Mouse (Mus musculus): ENCODE data around the gene Rab35.

Gene Rab35

GRCm38 (mm10) chr5:115650885-115651284 lies 19.2 kb downstream of the Rab35 start:
- no peak for DNase-seq

DNA sequence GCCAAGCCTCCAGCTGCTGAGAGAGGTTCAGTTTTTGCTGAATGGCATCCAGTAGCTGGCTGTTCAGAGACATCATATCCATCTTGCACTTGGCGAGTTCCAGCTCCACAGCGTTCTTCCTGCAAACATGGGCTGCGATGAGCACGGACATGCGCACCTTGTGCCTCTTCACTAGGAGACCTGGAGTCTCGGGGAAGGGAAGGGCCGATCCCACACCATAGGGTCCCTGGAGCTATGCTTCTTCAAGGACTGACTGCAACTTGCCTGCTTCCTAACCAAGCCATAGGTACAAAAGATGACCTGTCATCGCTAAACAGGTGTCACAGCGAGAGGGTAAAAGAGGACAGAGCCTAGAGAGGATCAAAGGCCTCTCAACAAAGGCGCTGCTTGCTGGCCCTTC lies 20.1 kb downstream of the Rab35 start:
- DNase-seq = no peak

DNA sequence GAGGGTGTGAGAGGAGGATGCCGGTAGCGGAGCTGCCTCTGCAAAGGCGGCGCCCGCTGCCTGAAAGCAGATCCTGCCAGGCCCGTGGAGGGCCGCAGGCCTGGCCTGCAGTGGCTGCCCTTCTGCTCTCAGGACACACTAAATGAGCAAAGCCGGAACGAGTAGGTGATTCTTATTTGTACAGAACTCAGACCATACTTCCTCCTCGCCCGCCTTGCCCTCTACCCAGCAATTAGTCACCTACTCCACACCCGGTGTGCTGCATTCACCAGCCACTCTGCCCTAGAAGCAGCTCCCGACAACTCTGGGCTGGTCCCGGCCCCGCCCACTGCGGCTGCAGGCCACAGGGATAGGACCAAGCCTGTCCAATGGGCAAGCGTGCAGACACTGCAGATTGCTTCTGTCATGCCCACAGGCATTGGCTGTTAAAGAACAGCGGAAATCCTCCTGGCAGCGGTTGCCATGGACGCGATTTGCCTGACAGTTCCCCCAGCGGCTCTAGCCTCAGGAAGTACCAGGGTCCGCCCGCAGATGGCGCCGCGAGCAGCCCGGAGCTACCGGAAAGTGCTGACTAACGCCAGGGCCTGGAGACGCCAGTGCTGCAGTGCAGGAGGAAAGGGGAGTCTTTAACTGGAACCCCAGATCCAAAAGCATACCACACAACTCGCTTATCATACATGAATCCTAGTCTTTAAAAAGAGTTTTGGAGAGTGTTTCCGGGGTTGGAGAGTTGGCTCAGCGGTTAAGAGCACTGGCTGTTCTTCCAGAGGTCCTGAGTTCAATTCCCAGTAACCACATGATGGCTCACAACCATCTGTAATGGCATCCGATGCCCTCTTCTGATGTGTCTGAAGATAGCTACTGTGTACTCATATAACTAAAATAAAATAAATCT lies 21.2 kb downstream of the Rab35 start:
- DNase-seq = peak; percentile 100

GRCm38 (mm10) chr5:115653776-115654175 lies 22.1 kb downstream of the Rab35 start:
- DNase-seq = no peak

DNA sequence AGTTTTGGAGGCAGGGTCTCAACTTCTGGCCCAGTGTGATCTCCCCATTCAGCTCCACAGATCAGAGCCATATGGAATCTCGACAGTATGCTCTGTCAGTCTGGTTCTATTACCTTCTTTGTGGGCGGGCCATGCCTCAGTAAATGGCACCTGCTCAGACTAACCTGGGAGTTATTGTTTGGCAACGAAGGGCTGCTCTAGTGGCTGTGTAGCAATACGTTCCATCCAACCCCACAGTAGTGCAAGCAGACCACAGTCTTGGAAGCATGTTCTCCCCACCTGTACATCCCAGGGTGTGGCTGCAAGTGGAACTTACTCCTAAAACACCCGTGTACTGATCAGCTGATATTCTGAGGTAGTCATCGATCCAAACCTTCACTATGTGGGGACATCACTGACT lies 25.0 kb downstream of the Rab35 start:
- no peak for DNase-seq

DNA sequence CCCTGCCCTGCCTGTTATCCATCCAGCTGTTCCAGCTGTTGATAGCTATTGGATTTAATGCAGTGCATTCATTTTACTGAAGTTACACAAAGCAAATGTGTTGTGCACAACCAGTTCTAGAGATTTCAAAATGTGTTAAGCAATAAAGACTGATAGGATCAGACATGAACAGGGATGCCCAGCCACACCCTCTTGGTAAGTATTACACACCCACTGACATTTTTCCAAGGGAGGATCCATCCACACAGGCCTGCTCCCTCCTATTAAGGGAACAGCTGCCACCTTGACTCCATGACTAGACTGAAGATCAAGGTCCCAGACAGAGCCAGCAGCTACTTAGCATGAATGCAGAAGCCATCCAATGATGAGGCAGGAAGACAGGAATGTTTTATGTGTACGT lies 25.5 kb downstream of the Rab35 start:
- no peak for DNase-seq

DNA sequence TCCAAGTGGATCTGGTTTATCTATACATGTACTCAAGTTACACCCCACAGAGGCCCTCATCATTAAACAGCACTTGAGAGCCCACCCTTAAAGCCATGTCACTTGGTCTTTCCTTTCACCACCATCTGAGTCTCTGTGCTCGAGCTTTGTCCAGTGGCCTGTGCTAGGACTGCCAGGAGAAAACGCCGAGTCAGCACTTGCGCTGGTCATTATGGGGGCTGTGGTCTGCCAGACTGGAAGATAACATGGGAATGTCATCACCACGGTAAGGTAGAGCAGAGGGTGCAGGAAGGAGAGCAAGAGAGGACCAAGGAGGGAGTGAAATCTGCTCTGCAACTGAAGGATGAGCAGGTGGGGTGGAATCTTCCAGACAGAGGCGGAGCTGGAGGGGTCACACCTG lies 26.6 kb downstream of the Rab35 start:
- DNase-seq = no peak

GRCm38 (mm10) chr5:115662658-115663057 lies 30.9 kb downstream of the Rab35 start:
- DNase-seq = no peak

DNA sequence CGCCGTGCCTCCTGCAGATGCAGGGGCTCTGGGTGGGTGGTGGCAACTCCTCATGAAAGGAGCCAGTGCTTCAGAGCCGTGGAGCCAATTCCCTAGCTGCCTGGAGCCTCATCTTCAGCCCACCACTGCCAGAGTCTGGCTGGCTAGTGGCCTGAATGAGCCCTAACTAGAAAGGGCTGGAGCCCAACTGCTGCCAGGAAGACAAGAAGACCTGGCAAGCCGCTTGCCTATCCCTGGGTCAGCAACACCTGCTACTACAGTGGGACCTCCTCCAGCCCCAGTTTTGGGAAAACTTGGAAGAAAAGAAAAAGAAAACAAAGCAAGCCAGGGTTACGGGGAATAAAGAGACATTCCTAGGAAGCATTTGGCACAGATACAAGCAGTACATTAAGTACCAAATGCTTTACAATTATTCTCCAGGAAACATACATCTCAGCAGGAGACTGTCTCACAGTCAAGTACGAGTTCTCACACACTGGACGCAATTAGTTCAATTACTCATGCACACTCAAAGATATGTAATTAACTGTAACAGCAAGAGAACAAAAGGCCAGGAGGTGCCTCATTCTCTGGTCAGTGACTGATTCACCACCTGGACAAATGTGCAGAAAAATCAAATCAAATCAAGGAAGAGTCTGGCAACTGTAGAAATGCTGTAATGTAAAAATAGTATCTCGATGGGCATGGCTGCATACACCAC lies 34.8 kb downstream of the Rab35 start:
- DNase-seq = peak; percentile 68 to 69

GRCm38 (mm10) chr5:115667210-115667609 lies 35.5 kb downstream of the Rab35 start:
- no peak for DNase-seq

GRCm38 (mm10) chr5:115667894-115668293 lies 36.2 kb downstream of the Rab35 start:
- no peak for DNase-seq

- DNase-seq = no peak
These were observed 37.3 kb downstream of the Rab35 start for GRCm38 (mm10) chr5:115668986-115669385.

GRCm38 (mm10) chr5:115669974-115670373 lies 38.3 kb downstream of the Rab35 start:
- DNase-seq = no peak

DNA sequence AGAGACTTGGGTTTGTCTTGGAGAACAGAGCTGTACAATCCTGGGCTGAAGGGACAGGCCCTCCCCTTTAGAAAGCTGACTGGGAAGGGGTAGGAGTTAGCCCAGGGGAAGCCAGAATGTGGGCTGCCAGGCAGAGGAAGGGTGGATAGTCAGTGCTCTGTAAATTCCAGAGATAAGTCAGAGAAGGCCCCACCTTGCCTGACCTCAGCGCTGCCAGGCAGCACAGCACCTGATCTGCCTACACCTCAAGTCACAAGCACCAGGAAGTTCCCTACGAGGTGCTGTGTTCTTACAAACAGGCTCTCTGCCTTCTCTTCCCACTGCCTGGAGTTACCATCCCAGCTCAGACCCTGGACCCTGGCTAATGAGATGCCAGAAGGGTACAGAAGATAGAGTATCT lies 38.7 kb downstream of the Rab35 start:
- DNase-seq = no peak

GRCm38 (mm10) chr5:115671846-115672245 lies 40.1 kb downstream of the Rab35 start:
- DNase-seq = peak; percentile 62 to 66

GRCm38 (mm10) chr5:115685126-115685525 lies 53.4 kb downstream of the Rab35 start:
- DNase-seq = no peak

GRCm38 (mm10) chr5:115686716-115687115 lies 55.0 kb downstream of the Rab35 start:
- no peak for DNase-seq

GRCm38 (mm10) chr5:115693271-115693670 lies 61.6 kb downstream of the Rab35 start:
- no peak for DNase-seq

- DNase-seq = peak; percentile 70 to 79
These were observed 63.6 kb downstream of the Rab35 start for GRCm38 (mm10) chr5:115695191-115695770.

- no peak for DNase-seq
These were observed 65.1 kb downstream of the Rab35 start for GRCm38 (mm10) chr5:115696811-115697210.
